Mouse (Mus musculus): ENCODE data around the gene Pmepa1. TPM values are rescaled to one million over a fixed set of nuclear protein-coding genes. Genes with fewer than 3 reads are reported as not detected.

The Pmepa1 gene
- polyA plus RNA-seq, 1 experiment from 2014 or later, result 9.0 TPM

DNA sequence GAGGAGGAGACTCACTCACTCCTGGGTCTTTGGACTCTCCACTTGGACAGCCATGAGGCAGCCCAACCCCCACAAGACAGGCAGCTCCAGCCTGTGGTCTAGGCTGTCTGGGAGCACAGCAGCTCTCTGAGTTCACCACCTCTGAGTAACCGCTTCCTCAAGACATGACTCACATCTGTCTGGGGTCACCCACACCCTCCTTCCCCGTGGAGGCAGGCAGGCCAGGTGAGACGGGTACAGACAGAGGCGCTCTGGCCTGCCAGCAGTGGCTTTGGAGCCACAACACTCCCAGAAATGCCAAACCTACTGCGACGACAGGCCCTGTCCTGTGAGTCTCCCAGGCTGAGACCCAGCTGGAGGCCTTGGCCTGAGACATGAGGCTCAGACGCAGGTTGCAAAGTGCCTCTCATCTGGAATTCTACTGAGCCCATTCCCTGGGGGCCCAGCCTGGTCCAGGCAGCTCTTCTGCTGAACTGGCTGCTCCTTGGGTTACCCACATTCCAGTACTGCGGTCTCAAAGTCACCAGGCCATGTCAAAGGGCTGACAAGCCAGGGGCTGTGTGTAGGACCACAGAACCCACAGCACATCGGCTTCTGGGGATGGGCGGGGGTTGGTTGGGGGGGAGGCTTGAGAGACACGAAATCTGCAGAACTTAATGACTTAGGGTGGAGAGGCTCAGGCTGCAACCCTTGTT is 12.6 kb downstream of the Pmepa1 start:
- Histone ChIP-seq H3K27ac (ENCODE audit: low read depth) (peak overlapping the region; percentile 0; the same call in 1 of the 2 replicates), H3K4me3 (ENCODE audit: low read depth, low read length) (no peak overlapping the region), H3K4me1 (ENCODE audit: insufficient read depth) (peaks cover 32% of the 10 kb centered on the region), H3K9me3 (ENCODE audit: low read depth, low read length) (no peaks in the 10 kb centered on the region), H3K4me2 (no peak overlapping the region), H3K27me3 (ENCODE audit: insufficient read depth, low read length) (no peaks in the 10 kb centered on the region), H3K36me3 (ENCODE audit: insufficient read depth) (no peaks in the 10 kb centered on the region), H3K9ac (no peak overlapping the region)
- DNase-seq (no peak), ATAC-seq (ENCODE audit: insufficient read depth) (no peak)
- 60% methylated on average over 11 of the region's 11 CpGs for WGBS
- TF ChIP-seq CTCF (IDR thresholded peaks at IDR 0.05; ENCODE audit: low read depth), result no peak

DNA sequence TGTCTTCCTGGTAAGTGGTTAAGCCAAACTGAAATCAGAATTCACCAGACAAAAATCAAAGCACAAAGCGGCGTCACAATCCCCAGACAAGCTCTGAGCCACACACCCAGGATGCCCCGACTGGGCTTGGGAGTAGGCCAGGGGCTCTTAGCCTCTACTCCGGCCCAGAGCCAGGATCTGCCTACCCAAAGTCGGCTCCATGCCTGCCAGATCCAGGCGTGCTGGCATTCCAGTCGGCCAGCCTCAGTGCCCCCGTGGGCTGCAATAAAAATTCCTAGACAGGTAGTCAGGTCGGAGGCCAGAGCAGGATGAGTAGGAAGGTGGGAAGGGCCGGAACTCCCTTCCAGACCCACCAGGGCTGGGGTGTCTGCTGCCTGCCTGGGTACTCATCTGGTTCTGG is 14.8 kb downstream of the Pmepa1 start:
- ATAC-seq (ENCODE audit: insufficient read depth), result no peak
- Histone ChIP-seq H3K4me1 (ENCODE audit: insufficient read depth) (peaks cover 42% of the 10 kb centered on the region), H3K4me3 (ENCODE audit: low read depth, low read length) (no peak overlapping the region), H3K9ac (no peak overlapping the region; the same call in 1 of the 2 replicates), H3K36me3 (ENCODE audit: insufficient read depth) (no peaks in the 10 kb centered on the region), H3K4me2 (no peak overlapping the region), H3K9me3 (ENCODE audit: low read depth, low read length) (no peaks in the 10 kb centered on the region), H3K27ac (ENCODE audit: low read depth) (peak overlapping the region; percentile 8; the same call in 1 of the 2 replicates), H3K27me3 (ENCODE audit: insufficient read depth, low read length) (no peaks in the 10 kb centered on the region)
- 66% methylated on average over 10 of the region's 10 CpGs for WGBS
- no peak for DNase-seq
- no peak for TF ChIP-seq CTCF (IDR thresholded peaks at IDR 0.05; ENCODE audit: low read depth)

DNA sequence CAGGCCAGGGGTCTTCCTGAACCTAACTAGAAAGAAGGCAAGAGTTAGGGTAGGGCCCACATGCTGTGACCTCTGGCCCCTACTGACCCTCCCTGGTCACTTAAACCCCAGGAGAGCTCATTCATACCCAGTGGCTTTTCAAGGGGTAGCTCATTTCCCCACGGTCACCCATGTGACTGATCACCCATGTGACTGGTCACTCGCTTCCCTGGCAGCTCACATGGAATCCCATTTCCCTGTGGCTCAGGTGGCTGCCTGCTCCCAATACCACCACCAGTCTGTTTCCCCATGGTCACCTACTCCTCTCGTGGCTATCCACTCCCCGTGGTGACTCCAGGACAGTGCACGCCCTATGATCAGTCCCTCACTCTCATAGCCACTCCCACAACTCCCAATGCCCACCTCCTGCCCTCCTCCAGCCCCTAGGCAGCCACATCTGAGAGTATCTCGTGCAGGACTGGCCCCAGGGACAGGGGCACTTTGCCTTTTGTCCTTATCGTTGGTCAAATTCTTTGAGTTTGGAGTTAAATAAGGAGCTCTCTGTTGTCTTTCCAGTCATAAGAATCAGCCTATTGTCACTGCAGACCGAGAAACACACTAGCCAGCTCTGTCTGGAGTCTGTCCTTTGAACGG is 17.8 kb downstream of the Pmepa1 start:
- peaks cover 48% of the 10 kb centered on the region for H3K4me1 ChIP-seq (ENCODE audit: insufficient read depth)
- no peak overlapping the region; the same call in 1 of the 2 replicates for H3K9ac ChIP-seq
- no peak overlapping the region for H3K4me2 ChIP-seq
- ATAC-seq (ENCODE audit: insufficient read depth) (no peak), DNase-seq (no peak)
- no peaks in the 10 kb centered on the region for H3K36me3 ChIP-seq (ENCODE audit: insufficient read depth)
- H3K9me3 ChIP-seq (ENCODE audit: low read depth, low read length), result no peaks in the 10 kb centered on the region
- peak overlapping the region; percentile 40; the same call in 1 of the 2 replicates for H3K27ac ChIP-seq (ENCODE audit: low read depth)
- H3K4me3 ChIP-seq (ENCODE audit: low read depth, low read length), result no peak overlapping the region
- H3K27me3 ChIP-seq (ENCODE audit: insufficient read depth, low read length), result no peaks in the 10 kb centered on the region
- WGBS, result 43% methylated on average over 9 of the region's 9 CpGs
- TF ChIP-seq CTCF (IDR thresholded peaks at IDR 0.05; ENCODE audit: low read depth), result no peak

DNA sequence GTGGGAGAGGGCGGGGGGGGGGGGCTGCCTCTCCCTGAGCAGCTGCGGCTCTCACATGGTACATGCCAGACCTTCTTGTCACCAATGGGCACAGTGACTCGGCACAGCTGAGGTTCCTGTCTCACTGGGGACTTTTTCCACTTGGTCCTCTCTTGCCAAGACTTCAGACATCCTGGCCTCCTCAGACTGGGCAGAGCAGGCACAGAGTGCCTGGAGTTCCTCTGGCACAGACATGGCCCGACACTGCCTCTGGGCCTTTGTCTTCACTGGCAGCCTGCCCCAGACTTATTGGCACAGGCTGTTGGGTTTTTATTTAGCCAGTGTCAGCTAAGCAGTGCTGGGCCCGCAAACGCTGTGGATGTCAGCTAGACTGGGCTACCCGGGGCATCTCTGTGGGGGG is 18.7 kb downstream of the Pmepa1 start:
- TF ChIP-seq CTCF (IDR thresholded peaks at IDR 0.05; ENCODE audit: low read depth), result no peak
- WGBS, result 35% methylated on average over 7 of the region's 7 CpGs
- H3K4me2 ChIP-seq, result no peak overlapping the region
- H3K4me3 ChIP-seq (ENCODE audit: low read depth, low read length), result no peak overlapping the region
- ATAC-seq (ENCODE audit: insufficient read depth), result peak; percentile 27; the same call in 1 of the 2 replicates
- H3K9ac ChIP-seq, result no peak overlapping the region
- H3K36me3 ChIP-seq (ENCODE audit: insufficient read depth), result no peaks in the 10 kb centered on the region
- peak overlapping the region; percentile 37; the same call in 1 of the 2 replicates for H3K27ac ChIP-seq (ENCODE audit: low read depth)
- peak; percentile 58 for DNase-seq
- H3K4me1 ChIP-seq (ENCODE audit: insufficient read depth), result peaks cover 56% of the 10 kb centered on the region
- H3K27me3 ChIP-seq (ENCODE audit: insufficient read depth, low read length), result no peaks in the 10 kb centered on the region
- no peaks in the 10 kb centered on the region for H3K9me3 ChIP-seq (ENCODE audit: low read depth, low read length)

DNA sequence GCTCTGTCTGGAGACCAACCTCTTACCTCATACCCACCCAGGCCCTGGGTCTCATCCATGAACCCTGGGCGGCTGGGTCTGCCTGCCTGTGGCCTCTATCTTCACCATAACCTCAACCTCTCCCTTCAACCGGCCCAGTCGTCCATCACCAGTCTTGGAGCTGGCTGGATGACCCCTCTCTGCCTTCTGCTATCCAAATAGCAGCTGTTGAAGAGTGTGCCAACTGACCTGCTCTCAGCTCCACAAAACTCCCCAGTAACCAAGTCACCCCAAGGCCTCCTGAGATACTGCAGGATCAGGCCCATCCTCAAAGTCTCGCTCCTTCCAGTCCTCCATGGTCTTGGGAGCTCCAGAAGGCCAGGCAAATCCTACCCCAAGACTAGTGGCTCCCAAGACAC is 19.8 kb downstream of the Pmepa1 start:
- Histone ChIP-seq H3K27me3 (ENCODE audit: insufficient read depth, low read length) (no peaks in the 10 kb centered on the region), H3K4me3 (ENCODE audit: low read depth, low read length) (no peak overlapping the region), H3K36me3 (ENCODE audit: insufficient read depth) (no peaks in the 10 kb centered on the region), H3K9ac (no peak overlapping the region), H3K4me2 (peak overlapping the region; percentile 20; the same call in 1 of the 2 replicates), H3K9me3 (ENCODE audit: low read depth, low read length) (no peaks in the 10 kb centered on the region), H3K27ac (ENCODE audit: low read depth) (peak overlapping the region; percentile 77; the same call in 1 of the 2 replicates), H3K4me1 (ENCODE audit: insufficient read depth) (peaks cover 65% of the 10 kb centered on the region)
- no peak for ATAC-seq (ENCODE audit: insufficient read depth)
- WGBS, result 49% methylated on average over 4 of the region's 4 CpGs
- TF ChIP-seq CTCF (IDR thresholded peaks at IDR 0.05; ENCODE audit: low read depth), result no peak
- no peak for DNase-seq

DNA sequence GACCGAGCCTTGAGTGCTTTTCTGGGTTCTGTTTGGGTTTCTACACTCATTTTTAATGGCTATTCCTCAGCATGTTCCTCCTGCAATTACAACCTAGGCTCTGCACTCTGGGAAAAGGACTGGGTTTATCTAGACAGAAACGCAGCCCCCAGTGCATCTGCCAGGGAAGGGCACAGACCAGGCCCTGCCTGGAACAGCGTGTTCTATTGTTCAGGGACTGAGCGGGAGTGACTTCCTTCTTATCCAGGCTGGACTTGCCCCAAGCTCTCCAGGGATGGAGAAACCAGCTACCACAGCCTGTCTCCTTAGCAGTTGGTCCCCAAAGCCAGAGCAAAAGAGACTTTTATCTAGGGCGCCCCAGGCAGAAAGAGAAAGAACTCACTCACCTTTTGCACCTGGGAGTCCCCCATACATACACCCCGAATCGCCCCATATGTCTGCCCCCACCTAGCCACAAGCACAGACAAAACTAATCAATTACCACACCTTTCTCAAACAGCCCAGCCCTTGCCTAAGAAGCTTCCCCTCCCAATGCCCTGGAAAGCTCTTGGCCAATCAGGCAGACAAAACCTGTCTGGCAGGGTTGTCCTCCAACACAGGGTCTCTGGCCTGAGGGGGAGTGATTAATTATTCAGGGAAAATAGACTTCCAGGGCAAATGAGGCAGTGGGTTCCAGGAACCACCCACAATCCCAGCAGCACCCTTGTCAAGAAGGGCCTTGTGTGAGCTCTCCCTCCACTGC is 20.4 kb downstream of the Pmepa1 start:
- no peaks in the 10 kb centered on the region for H3K27me3 ChIP-seq (ENCODE audit: insufficient read depth, low read length)
- peak overlapping the region; percentile 77 for H3K27ac ChIP-seq (ENCODE audit: low read depth)
- H3K4me2 ChIP-seq, result peak overlapping the region; percentile 20; the same call in 1 of the 2 replicates
- no peak for ATAC-seq (ENCODE audit: insufficient read depth)
- H3K4me3 ChIP-seq (ENCODE audit: low read depth, low read length), result no peak overlapping the region
- no peaks in the 10 kb centered on the region for H3K36me3 ChIP-seq (ENCODE audit: insufficient read depth)
- H3K9ac ChIP-seq, result no peak overlapping the region
- H3K9me3 ChIP-seq (ENCODE audit: low read depth, low read length), result no peaks in the 10 kb centered on the region
- WGBS, result 61% methylated on average over 7 of the region's 7 CpGs
- peaks cover 71% of the 10 kb centered on the region for H3K4me1 ChIP-seq (ENCODE audit: insufficient read depth)
- DNase-seq, result peak; percentile 47
- TF ChIP-seq CTCF (IDR thresholded peaks at IDR 0.05; ENCODE audit: low read depth), result no peak
